Mouse (Mus musculus): ENCODE measurements around the gene Flcn. TPM values are rescaled to one million over a fixed set of nuclear protein-coding genes. Genes with fewer than 3 reads are reported as not detected.

The Flcn gene
- polyA plus RNA-seq (2012; rRNA removed): 74.4 and 74.7 TPM in 2 replicates

- Histone ChIP-seq H3K4me1 (replicated peaks; ENCODE audit: control insufficient read depth, insufficient read depth, low read length) (peaks cover 6% of the 10 kb centered on the region), H3K4me3 (ENCODE audit: control insufficient read depth, insufficient read depth, low read length) (peak within 1 kb of the TSS; percentile 89), H3K27me3 (ENCODE audit: control insufficient read depth, insufficient read depth, low read length) (no peaks in the 10 kb centered on the region), H3K36me3 (ENCODE audit: control insufficient read depth, insufficient read depth, low read length) (peaks cover 9% of the 10 kb centered on the region), H3K27ac (ENCODE audit: control insufficient read depth, insufficient read depth, low read length) (peak within 1 kb of the TSS; percentile 83)
- under 1% methylated on average over 52 of the region's 52 CpGs for WGBS
- TF ChIP-seq CTCF (IDR thresholded peaks at IDR 0.05; ENCODE audit: borderline replicate concordance, control insufficient read depth, extremely low read depth, insufficient read depth, low read length, poor library complexity) (no peak), POLR2A (IDR thresholded peaks at IDR 0.05; ENCODE audit: control insufficient read depth, extremely low read depth, insufficient read depth, low read length, poor library complexity) (peak; percentile 61; the same call in 1 of the 2 replicates)
- peak; percentile 80 for DNase-seq
These were observed at the start of gene Flcn for GRCm38 (mm10) chr11:59809670-59810474. TSS of gene Flcn (minus strand) at chr11:59810016.

GRCm38 (mm10) chr11:59852865-59853264 is 43.0 kb upstream of the Flcn start:
- no peak overlapping the region for H3K4me3 ChIP-seq (ENCODE audit: control insufficient read depth, insufficient read depth, low read length)
- DNase-seq: no peak
- TF ChIP-seq CTCF (IDR thresholded peaks at IDR 0.05; ENCODE audit: borderline replicate concordance, control insufficient read depth, extremely low read depth, insufficient read depth, low read length, poor library complexity) (no peak), POLR2A (IDR thresholded peaks at IDR 0.05; ENCODE audit: control insufficient read depth, extremely low read depth, insufficient read depth, low read length, poor library complexity) (no peak)
- no peaks in the 10 kb centered on the region for H3K36me3 ChIP-seq (ENCODE audit: control insufficient read depth, insufficient read depth, low read length)
- 80% methylated on average over 3 of the region's 3 CpGs for WGBS
- H3K27ac ChIP-seq (ENCODE audit: control insufficient read depth, insufficient read depth, low read length): no peak overlapping the region
- no peaks in the 10 kb centered on the region for H3K27me3 ChIP-seq (ENCODE audit: control insufficient read depth, insufficient read depth, low read length)
- H3K4me1 ChIP-seq (replicated peaks; ENCODE audit: control insufficient read depth, insufficient read depth, low read length): peaks cover 4% of the 10 kb centered on the region

GRCm38 (mm10) chr11:59847891-59848884 is 38.4 kb upstream of the Flcn start:
- under 1% methylated on average over 67 of the region's 69 CpGs for WGBS
- Histone ChIP-seq H3K27me3 (ENCODE audit: control insufficient read depth, insufficient read depth, low read length) (no peaks in the 10 kb centered on the region), H3K36me3 (ENCODE audit: control insufficient read depth, insufficient read depth, low read length) (no peaks in the 10 kb centered on the region), H3K27ac (ENCODE audit: control insufficient read depth, insufficient read depth, low read length) (no peak overlapping the region), H3K4me3 (ENCODE audit: control insufficient read depth, insufficient read depth, low read length) (peak overlapping the region; percentile 96), H3K4me1 (replicated peaks; ENCODE audit: control insufficient read depth, insufficient read depth, low read length) (peaks cover 4% of the 10 kb centered on the region)
- peak; percentile 66 for DNase-seq
- TF ChIP-seq CTCF (IDR thresholded peaks at IDR 0.05; ENCODE audit: borderline replicate concordance, control insufficient read depth, extremely low read depth, insufficient read depth, low read length, poor library complexity) (peak; percentile 42; the same call in 1 of the 2 replicates), POLR2A (IDR thresholded peaks at IDR 0.05; ENCODE audit: control insufficient read depth, extremely low read depth, insufficient read depth, low read length, poor library complexity) (peak; percentile 25; the same call in 1 of the 2 replicates)

- 11% methylated on average over 2 of the region's 2 CpGs for WGBS
- peak; percentile 69 for DNase-seq
- no peaks in the 10 kb centered on the region for H3K27me3 ChIP-seq (ENCODE audit: control insufficient read depth, insufficient read depth, low read length)
These were observed 37.3 kb upstream of the Flcn start for GRCm38 (mm10) chr11:59847131-59847530.

GRCm38 (mm10) chr11:59846311-59846710 is 36.5 kb upstream of the Flcn start:
- Histone ChIP-seq H3K27ac (ENCODE audit: control insufficient read depth, insufficient read depth, low read length) (no peak overlapping the region), H3K27me3 (ENCODE audit: control insufficient read depth, insufficient read depth, low read length) (no peaks in the 10 kb centered on the region), H3K4me3 (ENCODE audit: control insufficient read depth, insufficient read depth, low read length) (no peak overlapping the region), H3K4me1 (replicated peaks; ENCODE audit: control insufficient read depth, insufficient read depth, low read length) (peaks cover 4% of the 10 kb centered on the region), H3K36me3 (ENCODE audit: control insufficient read depth, insufficient read depth, low read length) (no peaks in the 10 kb centered on the region)
- TF ChIP-seq CTCF (IDR thresholded peaks at IDR 0.05; ENCODE audit: borderline replicate concordance, control insufficient read depth, extremely low read depth, insufficient read depth, low read length, poor library complexity): no peak
- WGBS: 98% methylated on average over 11 of the region's 11 CpGs
- DNase-seq: no peak

More at GRCm38 (mm10) chr11:59847131-59847530, 37.3 kb upstream of the Flcn start:
- Histone ChIP-seq H3K4me3 (ENCODE audit: control insufficient read depth, insufficient read depth, low read length) (no peak overlapping the region), H3K27ac (ENCODE audit: control insufficient read depth, insufficient read depth, low read length) (no peak overlapping the region), H3K36me3 (ENCODE audit: control insufficient read depth, insufficient read depth, low read length) (no peaks in the 10 kb centered on the region), H3K4me1 (replicated peaks; ENCODE audit: control insufficient read depth, insufficient read depth, low read length) (peaks cover 4% of the 10 kb centered on the region)
- TF ChIP-seq CTCF (IDR thresholded peaks at IDR 0.05; ENCODE audit: borderline replicate concordance, control insufficient read depth, extremely low read depth, insufficient read depth, low read length, poor library complexity) (peak; percentile 57; the same call in 1 of the 2 replicates), POLR2A (IDR thresholded peaks at IDR 0.05; ENCODE audit: control insufficient read depth, extremely low read depth, insufficient read depth, low read length, poor library complexity) (no peak)

All from thymus, adult 2 months (tissue).